Mouse (Mus musculus) embryo, embryonic 11 days (tissue): ENCODE data around the gene Celf2.

ENCODE experiments used
- DNase-seq: peaks from one replicate; pipeline ENCODE4 v3.0.0-alpha.2; 2015

The Celf2 gene

GRCm38 (mm10) chr2:6536372-6536771 lies 973.0 kb downstream of the Celf2 start:
- DNase-seq = no peak

- no peak for DNase-seq
These were observed 977.0 kb downstream of the Celf2 start for GRCm38 (mm10) chr2:6532341-6532740.

GRCm38 (mm10) chr2:6528076-6528475 lies 981.3 kb downstream of the Celf2 start:
- no peak for DNase-seq

GRCm38 (mm10) chr2:6526825-6527224 lies 982.5 kb downstream of the Celf2 start:
- DNase-seq = no peak

GRCm38 (mm10) chr2:6526311-6526710 lies 983.1 kb downstream of the Celf2 start:
- no peak for DNase-seq

GRCm38 (mm10) chr2:6523924-6524300 lies 985.5 kb downstream of the Celf2 start:
- no peak for DNase-seq

- no peak for DNase-seq
These were observed 986.0 kb downstream of the Celf2 start for GRCm38 (mm10) chr2:6523261-6523923.

GRCm38 (mm10) chr2:6522411-6522810 lies 987.0 kb downstream of the Celf2 start:
- no peak for DNase-seq

GRCm38 (mm10) chr2:6513176-6513575 lies 996.2 kb downstream of the Celf2 start:
- no peak for DNase-seq

GRCm38 (mm10) chr2:6507071-6507470 lies 1002.3 kb downstream of the Celf2 start:
- peak; percentile 22 for DNase-seq

GRCm38 (mm10) chr2:6505979-6506811 lies 1003.2 kb downstream of the Celf2 start:
- peak; percentile 48 for DNase-seq

- DNase-seq = no peak
These were observed 1003.8 kb downstream of the Celf2 start for GRCm38 (mm10) chr2:6505531-6505930.

- no peak for DNase-seq
These were observed 1011.3 kb downstream of the Celf2 start for GRCm38 (mm10) chr2:6498101-6498500.

GRCm38 (mm10) chr2:6497636-6498035 lies 1011.7 kb downstream of the Celf2 start:
- DNase-seq = no peak

GRCm38 (mm10) chr2:6493886-6494285 lies 1015.5 kb downstream of the Celf2 start:
- no peak for DNase-seq

- no peak for DNase-seq
These were observed 1018.5 kb downstream of the Celf2 start for GRCm38 (mm10) chr2:6490870-6491269.

GRCm38 (mm10) chr2:6490076-6490475 lies 1019.3 kb downstream of the Celf2 start:
- no peak for DNase-seq
